Mouse (Mus musculus) brain, embryonic 18.5 days (tissue): ENCODE results near the gene Kcnc1.

Source experiments
- DNase-seq: peaks from one replicate; pipeline ENCODE4 v3.0.0-alpha.2; 2012; ENCODE audit warnings: low read depth, low spot score

Gene Kcnc1

DNA sequence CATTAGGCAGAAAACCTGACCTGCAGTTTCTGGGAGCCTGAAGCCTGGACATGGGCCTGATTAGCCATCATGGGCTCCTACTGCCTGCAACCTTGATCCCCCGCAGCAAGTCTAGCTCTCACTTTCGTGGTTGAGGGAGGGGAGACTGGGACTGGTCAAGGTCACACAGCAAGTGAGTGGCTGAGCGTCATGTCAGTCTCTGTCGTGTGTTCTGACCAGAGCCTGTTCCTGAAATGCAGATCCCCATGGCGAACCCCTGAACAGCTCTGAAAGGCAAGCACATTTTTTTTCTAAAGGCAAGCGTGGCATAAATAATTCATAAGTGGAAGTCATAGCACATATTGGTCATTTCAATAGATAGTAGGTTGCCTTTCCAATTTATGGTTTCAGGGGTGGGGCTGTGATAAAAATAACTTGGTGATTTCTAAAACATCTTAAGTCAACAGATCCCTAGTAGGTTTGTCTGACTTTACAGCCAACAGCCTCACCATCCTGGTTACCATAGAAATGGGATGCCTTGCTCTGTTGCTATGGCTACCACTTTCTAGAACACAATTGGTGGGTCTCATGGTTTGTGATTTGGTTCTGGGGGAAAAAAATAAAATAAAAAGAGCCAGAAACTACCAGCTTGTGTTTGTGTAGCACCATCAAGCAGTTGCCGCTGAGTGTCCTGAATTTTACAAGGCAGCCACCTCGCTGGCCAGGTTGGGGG lies 25.9 kb downstream of the Kcnc1 start:
- DNase-seq: peak; percentile 70

DNA sequence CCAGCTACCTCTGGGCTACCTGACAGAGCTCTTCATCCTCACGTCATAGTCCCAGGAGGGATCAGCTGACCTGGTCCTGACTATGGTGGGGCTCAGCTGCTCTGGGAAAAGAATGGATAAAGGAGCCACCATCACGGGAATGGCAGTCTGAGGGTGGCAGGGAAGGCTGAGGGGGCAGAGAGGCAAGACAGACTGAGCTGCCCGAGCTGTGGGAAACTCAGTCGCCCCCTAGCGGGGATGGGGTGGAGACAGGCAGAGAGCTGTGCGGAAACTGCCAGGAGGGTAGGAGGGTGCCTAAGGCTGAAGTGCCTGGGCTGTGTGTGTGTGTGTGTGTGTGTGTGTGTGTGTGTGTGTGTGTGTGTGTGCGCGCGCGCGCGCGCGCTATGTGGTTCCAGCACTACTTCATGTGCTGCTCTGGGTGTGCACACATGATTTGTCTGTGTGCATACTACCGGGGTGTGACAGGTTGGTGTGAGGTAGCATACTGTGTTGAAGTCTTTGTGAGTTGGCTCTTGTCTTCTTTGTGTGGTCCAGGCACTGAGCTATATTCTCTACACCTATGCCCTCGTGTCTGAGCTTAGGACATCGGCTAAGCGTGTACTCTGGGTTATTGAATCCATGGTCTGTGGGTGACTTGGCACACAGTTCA lies 26.6 kb downstream of the Kcnc1 start:
- no peak for DNase-seq

DNA sequence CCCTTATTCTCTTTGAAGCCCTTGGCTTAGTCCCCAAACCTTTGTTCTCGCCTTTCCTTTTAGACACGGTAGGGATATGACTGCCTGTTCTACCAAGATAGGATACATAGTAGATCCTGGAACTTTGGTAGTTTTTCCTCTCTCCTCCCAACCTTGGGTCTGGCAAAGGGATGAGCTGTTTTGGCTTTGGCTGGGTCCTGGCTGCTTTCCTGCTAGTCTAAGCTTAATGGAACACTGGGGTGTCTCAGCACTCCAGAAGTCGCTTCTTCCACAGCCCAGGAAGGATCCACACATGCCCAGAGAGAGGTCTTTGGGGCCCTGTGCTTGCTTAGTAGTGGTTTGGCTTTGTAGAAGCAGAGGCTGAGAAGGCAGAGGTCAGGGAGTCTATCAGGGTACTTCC lies 27.7 kb downstream of the Kcnc1 start:
- no peak for DNase-seq

DNA sequence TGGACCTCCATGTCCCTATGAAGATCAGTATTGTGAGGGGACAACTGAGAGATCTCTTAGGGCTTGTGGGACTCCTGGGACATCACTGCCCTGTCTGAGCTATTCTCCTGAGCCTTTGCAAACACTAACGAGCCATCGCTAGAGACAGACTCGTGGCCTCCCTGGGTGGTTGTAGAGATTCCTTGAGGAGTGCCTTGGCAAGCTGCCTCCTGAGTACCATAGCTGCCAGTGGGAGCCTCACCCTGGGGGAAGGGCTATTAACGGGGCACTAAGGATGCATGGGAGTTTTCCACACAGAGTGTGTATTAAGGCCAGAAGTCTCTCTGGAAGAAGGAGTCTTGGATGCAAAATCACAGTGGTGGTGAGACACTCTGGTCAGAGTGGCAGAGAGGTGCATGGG lies 28.7 kb downstream of the Kcnc1 start:
- DNase-seq: no peak

DNA sequence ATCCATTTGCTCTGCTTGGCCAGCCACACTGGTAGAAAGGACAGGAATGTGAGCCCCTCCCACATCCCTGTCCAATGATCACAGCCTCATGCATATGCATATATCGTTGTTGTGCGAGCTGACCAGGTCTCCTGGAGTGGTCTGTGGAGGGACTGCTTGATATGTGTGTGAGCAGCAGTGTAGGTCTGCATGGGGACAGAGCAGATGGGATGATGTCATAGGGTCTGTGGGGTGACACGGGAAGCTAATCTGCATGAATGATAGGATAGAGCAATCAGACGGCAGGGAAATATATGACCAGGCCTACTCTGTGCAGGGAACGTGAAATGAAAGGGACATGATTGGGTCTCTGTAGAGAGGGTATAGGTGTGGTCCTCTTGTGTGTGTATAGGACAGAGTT lies 37.6 kb downstream of the Kcnc1 start:
- DNase-seq: no peak

DNA sequence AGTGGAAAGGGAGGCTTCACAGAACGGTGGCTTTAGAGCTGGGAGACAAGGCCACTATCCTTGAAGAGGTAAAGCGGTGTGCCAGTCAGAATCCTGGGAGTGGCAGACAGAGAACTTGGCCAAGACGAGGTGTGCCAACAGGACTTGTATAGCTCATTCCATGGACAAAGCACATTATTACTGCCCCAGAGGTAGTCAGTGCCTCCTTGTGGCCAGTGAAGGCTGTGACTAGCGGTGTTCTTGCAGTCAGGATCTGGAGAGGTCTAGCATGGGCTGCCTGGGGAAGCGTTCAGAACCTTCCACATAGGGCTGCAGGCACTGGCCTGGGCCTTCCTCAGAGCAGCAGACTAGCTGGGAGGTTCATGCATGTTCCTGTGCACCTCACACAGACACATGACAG lies 39.5 kb downstream of the Kcnc1 start:
- no peak for DNase-seq

DNA sequence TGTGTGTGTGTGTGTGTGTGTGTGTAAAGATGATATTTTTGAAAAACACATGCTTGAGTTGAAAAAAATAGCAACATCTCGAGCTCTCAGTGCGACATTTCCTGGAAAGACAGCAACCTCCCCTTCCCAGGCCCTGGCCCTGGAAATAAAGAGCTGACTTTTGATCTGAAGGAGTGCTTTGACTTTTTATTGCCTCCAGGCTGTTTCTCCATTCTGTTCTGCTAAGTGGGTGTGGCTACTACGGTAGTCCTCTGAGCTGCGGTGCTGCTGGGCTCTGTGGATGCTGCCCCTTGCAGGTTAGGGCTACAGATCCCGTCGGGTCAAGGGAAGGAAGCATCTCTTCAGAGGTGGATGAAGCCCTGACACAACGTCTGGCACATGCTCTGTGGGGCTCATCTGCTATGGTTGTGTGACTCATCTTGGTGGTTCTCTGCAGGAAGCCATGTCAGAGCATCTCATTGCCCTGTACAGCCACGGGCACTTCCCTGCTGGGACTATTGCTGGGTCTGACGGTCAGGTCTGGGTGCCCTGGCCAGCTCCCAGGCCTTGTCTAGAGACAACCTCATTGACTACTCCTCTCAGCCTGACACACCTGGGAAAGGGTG lies 42.3 kb downstream of the Kcnc1 start:
- DNase-seq: no peak

DNA sequence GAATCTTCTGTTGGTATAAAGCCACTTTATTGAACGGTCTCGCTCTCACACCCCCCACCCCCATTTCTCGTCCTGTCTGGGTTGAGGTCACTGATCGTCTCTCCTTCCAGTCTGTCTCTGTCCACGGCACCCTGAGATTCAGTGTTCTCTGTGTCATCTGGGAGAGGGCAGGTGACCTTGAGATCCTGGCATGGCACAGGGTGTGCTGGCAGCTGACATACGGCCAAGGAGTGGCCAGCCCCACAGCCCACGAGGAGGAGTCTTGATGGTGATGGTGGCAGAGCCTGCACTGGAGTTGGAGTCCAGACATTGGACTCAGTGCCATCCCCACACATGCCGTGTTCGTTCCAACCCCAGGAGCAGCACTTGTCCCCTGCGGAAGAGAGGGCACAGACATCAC lies 46.9 kb downstream of the Kcnc1 start:
- DNase-seq: no peak

DNA sequence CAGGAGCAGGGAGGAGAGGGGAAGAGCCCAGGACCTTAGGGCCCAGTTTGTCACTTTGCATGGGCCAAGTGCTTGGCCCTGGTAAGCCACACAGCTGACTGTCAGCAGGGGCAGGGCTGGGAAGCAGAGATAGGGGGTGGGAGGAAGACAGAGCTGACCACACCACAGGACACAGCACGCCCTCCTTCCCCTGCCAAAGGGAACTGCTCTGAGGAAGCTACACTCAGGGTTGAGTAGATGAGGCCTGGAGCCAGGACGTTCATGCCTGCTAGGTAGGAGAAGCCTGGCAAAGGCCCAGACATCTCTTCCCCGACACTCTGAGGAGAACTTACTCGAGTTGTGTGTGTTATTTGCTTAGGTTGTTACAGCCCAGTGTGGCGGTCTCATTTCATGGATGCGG lies 49.6 kb downstream of the Kcnc1 start:
- DNase-seq: no peak

DNA sequence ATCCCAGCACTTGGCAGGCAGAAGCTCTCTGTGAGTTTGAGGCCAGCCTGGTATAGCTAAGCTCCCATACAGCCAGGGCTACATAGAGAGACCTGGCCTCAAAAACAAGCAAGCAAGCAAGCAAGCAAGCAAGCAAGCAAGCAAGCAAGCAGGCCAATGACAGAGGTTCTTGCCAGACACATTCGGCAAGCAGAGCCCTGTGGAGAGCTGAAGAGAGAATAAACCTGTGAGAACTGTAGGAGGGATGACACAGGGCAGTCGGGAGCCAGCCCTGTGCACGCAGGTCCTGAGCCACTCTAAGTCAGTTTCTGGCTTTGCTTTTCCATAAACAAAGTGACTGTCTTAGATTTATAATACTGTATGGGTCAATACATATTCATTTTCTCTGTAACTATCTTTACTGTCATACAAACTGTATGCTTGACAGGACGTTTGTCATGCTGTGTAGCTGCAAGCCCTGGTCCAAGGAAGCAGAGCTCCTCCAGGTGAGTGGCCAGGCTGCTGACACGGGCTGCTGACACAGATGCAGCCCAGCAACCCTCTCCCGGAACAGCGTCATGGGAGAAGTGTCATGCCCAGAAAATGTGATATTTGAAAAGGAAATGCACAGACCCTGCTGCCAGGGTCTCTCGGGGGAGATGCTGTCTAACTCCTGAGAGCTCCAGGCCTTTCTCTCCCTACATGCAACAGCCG lies 51.3 kb downstream of the Kcnc1 start:
- DNase-seq: no peak

DNA sequence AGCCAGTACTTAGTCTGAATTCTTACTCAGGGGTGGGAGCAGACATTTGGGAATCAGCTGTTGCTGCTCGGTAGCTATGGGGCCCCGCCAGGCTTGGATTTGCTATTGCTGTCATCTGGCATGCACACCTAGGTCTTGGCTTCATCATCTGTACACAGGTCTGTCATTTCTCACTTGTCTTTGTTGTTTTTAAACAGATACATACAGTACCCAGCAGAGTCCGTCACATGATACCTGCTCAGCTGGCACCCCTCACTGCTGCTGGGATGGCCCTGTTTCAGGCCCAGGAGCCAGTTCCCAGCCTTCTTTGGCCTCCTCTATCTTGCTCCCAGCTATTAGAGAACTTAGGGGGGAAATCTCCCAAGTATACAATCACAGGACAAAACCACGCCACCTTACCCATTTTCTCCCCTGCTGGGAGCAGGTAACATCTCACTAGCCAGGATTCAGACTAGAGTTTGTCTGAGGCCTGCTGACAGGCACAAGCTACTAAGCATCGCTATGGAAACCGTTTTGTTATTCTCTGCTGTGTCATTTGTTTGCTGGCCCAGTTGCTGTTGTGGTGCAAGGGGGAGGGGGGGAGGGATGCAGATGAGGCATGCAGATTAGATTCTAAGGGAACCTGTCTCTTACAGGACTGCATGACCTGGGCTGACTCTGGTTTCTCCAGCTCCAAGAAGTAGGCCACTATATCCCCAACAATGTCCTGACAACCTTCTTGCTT lies 52.8 kb downstream of the Kcnc1 start:
- DNase-seq: no peak

DNA sequence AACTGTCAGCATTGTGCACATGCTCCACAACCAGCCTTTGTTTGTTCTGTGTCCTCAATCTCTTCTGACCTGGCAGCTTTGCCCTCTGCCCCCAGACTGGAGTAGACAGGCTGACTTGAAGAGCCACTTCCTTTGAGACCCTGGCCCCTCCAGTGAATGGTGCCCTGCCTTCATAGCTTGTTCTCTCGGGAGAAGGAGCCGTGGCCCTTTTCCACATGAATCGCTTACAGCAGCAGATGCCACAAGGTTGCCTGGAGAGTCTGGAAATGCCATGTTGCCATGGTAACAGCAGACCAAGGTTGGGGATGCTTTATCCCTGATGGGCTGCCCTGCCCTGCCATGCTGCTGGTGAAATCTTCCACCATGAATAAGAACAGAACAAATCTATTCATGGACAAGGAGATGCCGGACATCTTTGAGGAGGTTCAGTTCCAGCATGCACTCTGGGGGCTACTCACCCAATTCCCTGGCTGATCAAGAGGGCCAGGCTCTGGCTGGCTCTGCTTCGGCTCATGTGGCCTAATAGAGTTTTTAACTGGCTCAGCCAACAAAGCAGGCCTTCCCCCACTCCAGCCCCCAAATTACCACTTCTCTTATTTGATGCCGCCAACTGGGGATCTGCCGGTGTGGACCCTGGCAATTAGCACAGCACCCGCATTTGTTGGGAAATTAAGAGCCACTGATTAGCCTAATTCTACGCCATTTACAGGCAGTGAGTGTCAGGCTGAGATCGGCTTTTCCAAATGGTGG lies 57.8 kb downstream of the Kcnc1 start:
- peak; percentile 42 for DNase-seq

DNA sequence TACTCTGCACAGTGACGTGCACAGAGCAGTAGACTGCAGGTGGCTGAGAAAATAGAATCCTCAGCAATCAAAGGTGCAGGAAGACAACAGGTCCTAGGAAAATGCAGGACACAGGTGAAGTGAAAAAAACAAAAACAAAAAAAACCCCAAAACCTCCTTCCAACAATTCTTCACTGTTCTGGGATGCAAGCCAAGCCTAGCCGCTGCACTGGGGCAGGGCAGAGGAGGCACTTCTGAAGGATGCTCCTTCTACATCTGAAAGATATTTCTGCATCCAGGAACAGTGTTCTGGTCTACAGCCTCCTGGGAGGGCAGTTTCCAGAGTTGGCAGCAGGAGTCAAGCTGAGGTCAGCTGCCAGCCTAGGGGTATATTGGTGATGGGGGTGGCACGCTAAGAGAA lies 61.6 kb downstream of the Kcnc1 start:
- no peak for DNase-seq

DNA sequence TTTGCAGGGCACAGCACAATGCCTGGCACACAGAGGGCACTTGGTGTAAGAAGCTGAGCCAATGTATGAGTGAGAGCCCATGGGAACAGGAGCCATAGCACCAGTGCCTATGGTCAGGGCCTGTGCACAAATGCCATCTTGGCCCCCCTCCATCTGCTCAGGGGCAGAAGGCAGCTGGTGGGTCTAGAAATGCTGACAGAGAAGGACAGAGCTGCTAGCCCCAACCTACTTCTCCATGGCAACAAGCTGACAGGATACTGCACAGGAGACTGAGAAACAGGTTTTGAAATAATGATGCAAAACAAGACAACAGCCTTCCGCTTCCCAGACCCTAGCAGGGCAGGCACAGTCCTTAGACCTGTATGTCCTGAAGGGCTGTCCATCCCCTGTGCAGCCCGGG lies 62.9 kb downstream of the Kcnc1 start:
- DNase-seq: no peak

DNA sequence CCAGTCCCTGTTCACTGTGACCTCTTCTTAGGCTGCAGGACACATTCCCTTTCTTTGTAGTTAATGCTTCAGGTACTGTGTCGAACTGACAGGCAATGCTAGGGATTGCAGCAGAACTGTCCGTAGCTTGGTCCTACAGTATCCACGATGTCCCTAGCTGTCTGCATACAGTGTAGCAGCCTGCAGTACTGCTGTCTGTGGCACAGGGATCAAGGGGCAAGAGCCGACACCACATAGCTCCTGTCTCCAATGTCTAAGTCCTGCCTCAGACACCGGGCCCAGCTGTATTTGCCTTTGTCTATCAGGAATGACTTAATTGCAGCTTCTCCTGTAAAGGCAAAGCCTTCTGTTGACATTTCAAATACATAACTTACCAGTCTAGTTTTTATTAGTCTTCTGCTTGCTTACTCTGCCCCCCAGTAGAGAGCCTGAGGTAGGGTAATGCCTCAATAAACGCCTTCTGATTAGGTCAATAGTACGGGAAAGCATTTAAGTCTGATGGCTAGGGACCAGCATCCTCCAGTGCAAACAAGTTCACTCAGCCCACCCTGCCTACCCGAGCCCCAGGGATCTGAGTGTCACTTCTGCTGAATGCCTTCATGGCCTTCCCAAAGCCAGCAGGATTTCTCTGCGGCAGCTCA lies 63.4 kb downstream of the Kcnc1 start:
- DNase-seq: no peak

DNA sequence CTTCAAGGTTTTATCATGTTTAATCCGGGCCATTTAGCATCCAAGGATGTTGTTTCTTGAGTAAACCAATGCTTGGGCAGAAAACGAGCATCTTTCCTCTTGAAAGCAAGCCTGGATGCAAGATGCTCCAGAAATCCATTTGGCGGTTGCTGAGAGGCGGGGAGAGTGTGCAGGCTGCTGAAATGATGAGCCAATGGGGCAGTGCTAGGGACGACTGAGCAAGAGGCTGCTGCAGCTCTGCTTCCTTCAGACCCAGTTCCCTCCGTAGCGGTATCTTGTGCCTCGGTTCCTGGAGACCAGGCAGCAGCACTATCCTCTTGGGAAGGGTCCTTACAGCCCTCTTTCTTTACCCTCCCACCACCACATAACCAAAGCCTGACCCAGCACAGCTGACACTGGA lies 66.0 kb downstream of the Kcnc1 start:
- DNase-seq: no peak

DNA sequence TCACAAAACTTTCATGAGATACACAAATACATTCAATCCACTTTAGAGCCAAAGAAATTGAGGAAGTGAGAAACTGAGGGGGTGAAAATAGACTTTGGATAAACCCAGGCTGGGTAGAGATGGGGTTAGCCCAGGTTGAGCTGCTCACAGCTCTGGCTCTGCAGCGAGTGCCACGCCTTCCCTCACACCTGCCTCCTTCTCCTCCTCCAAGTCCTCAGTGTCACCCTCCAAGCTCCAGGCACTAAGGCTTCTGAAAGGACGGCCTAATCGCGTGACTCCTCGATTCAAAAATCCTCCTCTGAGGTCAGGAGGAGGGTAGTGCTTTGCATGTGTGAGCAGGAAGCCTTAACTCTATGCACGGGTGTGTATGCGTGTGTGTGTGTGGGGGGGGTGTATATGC lies 66.8 kb downstream of the Kcnc1 start:
- no peak for DNase-seq

DNA sequence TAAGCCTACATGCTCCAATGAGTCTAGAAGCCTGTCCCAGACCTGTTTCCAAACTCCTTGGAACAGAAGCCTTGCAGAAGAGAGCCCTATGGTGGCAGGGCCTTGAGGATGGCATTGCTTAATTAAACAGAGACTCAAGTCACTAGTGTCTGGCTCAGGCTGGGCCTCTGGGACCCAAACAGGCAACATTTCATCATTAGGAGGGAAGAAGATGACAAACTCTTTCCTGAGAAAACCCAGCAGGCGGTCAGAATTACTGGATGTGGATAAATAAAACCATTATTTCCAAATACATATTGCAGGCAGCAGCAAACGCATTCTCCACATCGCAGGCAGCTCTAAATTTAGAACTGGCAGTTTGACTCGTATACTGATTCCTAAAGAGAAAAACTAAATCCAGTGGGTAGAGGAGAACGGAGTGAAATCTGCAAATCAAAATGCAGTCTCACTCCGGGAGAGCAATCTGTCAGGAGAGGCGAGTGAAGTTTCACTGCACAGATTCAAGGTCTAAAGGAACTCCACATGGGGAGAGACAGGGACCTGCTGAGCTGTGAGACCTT lies 70.2 kb downstream of the Kcnc1 start:
- DNase-seq: no peak

DNA sequence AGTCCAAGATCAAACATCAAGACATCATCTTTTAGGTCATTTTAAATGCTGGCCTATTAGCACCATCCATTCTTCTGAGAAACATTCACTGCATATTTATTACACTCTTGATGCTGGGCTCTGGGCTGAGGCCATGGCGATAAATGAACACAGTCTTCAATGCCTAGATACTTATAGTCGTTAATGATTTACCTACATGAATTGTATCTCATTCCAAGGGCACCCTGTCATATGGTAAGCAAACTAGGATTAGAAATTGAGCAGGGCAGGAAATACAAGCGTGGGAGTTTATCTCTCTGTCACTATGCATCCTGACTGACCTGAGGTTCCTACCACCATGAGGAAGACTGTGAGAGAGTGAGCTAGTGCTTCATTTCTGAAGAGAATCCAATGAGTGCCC lies 73.2 kb downstream of the Kcnc1 start:
- DNase-seq: no peak

DNA sequence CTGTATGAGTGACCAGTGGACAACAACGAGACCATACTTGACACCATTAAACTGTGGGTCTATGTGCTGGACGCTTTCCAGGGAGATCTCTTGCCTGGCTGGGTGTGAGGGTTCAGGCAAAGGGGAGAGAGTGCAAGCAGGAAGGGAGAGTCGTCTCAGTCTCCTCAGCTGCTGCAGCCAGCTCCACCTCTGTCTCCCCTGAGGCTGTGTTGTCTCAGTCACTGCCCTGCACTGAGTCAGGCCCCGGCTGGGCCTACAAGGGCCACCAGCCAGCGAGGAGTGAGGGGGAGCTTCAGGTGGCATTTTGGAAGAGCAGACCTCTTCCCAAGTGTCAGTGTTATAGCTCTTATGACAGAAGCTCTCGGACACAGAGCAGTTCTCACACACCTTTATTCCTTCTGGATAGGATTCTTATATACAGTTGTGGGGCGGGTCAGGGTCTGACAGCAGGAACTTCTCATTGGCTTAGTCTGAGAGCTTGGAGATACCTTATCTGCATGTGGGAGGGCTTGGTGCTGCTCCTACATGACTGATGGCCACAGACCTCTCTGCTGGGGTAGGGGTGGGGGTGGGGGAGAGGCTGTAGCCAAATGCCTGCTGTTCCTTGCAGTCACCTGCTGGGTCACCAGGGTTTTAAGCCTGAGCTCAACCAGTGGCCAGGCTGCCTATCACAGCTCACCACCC lies 74.9 kb downstream of the Kcnc1 start:
- no peak for DNase-seq
